Comparison of ENCODE assay signal across 13 mouse cellular contexts in the genomic region with DNA sequence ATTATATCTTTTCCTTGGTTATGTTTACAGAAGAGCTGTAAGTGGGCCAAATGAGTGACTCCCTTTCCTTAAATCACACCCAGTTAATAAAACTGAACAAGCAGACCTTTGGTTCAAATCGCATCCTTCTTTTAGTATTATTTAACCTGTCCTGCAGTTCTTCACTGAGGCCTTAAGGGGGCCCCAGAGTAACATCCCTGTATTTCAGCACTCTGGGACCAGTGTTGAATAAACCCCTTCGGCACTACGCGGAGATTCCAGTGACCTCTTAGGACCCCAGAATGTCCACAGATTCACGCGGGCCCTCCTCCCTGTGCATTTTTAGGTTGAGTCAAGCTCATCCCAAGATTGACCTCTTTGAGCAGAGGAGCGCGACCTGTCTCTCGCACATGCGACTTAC.
DNase-seq lines count a peak whose midpoint lies in the region; ATAC-seq and TF ChIP-seq lines count a peak whose summit lies in the region.
"Had no signal": no experiment of that assay in that cellular context is flagged by ENCODE, and none has a peak within 500 bp of the region (broad histone marks: within the 10 kb centered on the region; RNA-seq: fewer than 3 reads in every experiment).

No protein-coding gene starts in this region.

- intact Hi-C loops in gastrocnemius, adult 2 months (cut with DNase I), result no loop called here

- no peak for ATAC-seq in lung, embryonic 14.5 days (ENCODE audit: insufficient read depth)
- ATAC-seq: CD4-positive, CD25-positive, alpha-beta regulatory T cell, adult 4 months; midbrain, embryonic 16.5 days had no signal

- H3K4me3 ChIP-seq in gastrocnemius, adult 2 months, result no peak overlapping the region
- no peak overlapping the region for H3K4me3 ChIP-seq in lung, embryonic 14.5 days (ENCODE audit: low read depth, low read length)
- H3K4me3 ChIP-seq: heart, embryonic 13.5 days had no signal

- peak; percentile 78 for TF ChIP-seq CTCF in gastrocnemius, adult 2 months (IDR thresholded peaks at IDR 0.05)
- TF ChIP-seq CTCF in lung, embryonic 14.5 days (IDR thresholded peaks at IDR 0.05; ENCODE audit: low read depth), result peak; percentile 52

- no peak overlapping the region for H3K27ac ChIP-seq in gastrocnemius, adult 2 months
- no peak overlapping the region for H3K27ac ChIP-seq in lung, embryonic 14.5 days (ENCODE audit: low read depth)
- H3K27ac ChIP-seq: heart, embryonic 13.5 days had no signal

- DNase-seq in gastrocnemius, adult 2 months, result no peak
- DNase-seq in gastrocnemius, postnatal 25 days, result no peak
- peak; percentile 39 for DNase-seq in lung, embryonic 14.5 days
- DNase-seq in lung, postnatal 36 days, result no peak
- DNase-seq in embryo, embryonic 10 days (ENCODE audit: low spot score), result peak; percentile 39
- peak; percentile 21 for DNase-seq in mesoderm, embryonic 11.5 days (ENCODE audit: low read depth, low spot score)
- no peak for DNase-seq in MN1 (ENCODE audit: low spot score)
- DNase-seq in cerebellum, adult 11-12 months, result no peak
- DNase-seq: kidney, adult 11 months; thymus, adult 18-20 months had no signal

- H3K9me3 ChIP-seq in lung, embryonic 14.5 days (ENCODE audit: low read depth, low read length), result no peaks in the 10 kb centered on the region
- H3K9me3 ChIP-seq: heart, embryonic 13.5 days had no signal

- no peak overlapping the region for H3K4me2 ChIP-seq in lung, embryonic 14.5 days
- H3K4me2 ChIP-seq: heart, embryonic 13.5 days had no signal

- H3K27me3 ChIP-seq in lung, embryonic 14.5 days (ENCODE audit: insufficient read depth, low read length), result no peaks in the 10 kb centered on the region
- H3K27me3 ChIP-seq: heart, embryonic 13.5 days had no signal

- H3K9ac ChIP-seq in lung, embryonic 14.5 days, result no peak overlapping the region
- H3K9ac ChIP-seq: heart, embryonic 13.5 days had no signal

- no peaks in the 10 kb centered on the region for H3K36me3 ChIP-seq in lung, embryonic 14.5 days (ENCODE audit: insufficient read depth)
- H3K36me3 ChIP-seq: heart, embryonic 13.5 days had no signal

- WGBS in lung, embryonic 14.5 days, result 63% methylated on average over 10 of the region's 10 CpGs

- no peaks in the 10 kb centered on the region for H3K4me1 ChIP-seq in lung, embryonic 14.5 days (ENCODE audit: insufficient read depth)
- H3K4me1 ChIP-seq: heart, embryonic 13.5 days had no signal

Comparison
In these comparisons a context has a peak if more than half of its experiments do, and no peak if none do; other contexts are left out.
1. DNase-seq: peak in lung, embryonic 14.5 days (single experiment), embryo, embryonic 10 days (single experiment) and mesoderm, embryonic 11.5 days (single experiment); none in gastrocnemius, adult 2 months (single experiment), gastrocnemius, postnatal 25 days (single experiment), lung, postnatal 36 days (single experiment), MN1 (single experiment) and cerebellum, adult 11-12 months (single experiment).